Mouse (Mus musculus): ENCODE results near the gene Dennd5b. TPM values are rescaled to one million over a fixed set of nuclear protein-coding genes. Genes with fewer than 3 reads are reported as not detected.

The Dennd5b gene
- total RNA-seq, 2 experiments from 2014 or later = 0.68 TPM; not detected in 1

DNA sequence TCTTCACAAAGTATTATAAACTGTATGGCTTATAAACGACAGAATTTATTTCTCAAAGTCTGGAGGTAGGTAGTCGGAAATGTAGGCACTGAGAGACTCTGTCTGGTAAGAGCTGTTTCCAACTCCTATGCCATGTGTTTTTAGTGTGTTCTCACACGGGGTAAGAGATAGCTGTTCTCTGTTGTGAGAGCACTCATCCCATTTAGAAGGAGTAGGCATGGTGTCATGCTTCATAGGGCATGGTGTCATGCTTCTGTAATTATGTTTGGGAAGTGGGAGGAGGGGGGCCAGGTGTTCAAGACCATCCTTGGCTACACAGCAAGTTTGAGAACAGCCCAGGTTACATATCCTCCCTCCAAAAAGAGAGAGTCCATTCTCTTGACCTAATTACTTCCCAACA lies 6.1 kb upstream of the Dennd5b start:
- no peak for ATAC-seq (replicated peaks; ENCODE audit: low FRiP score, poor library complexity, severe bottlenecking)

DNA sequence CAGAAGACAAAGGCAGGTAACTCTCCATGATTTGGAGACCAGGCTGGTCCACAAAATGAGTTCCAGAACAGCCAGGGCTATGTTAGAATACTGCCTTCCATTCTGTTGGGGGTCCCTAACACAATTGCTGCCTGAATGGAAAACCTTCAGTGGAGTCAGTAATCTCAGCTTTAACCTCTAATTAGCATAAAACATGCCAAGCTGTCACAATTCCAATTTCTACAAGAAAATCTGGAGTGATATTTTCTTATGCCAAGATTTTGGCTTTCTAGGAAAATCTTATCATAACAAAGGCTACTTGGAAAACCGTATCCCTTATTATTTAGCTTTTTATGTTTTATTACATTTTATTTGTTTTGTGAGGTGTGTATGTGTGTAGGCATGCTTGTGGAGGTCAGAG lies 2.0 kb upstream of the Dennd5b start:
- no peak for ATAC-seq (replicated peaks; ENCODE audit: low FRiP score, poor library complexity, severe bottlenecking)

DNA sequence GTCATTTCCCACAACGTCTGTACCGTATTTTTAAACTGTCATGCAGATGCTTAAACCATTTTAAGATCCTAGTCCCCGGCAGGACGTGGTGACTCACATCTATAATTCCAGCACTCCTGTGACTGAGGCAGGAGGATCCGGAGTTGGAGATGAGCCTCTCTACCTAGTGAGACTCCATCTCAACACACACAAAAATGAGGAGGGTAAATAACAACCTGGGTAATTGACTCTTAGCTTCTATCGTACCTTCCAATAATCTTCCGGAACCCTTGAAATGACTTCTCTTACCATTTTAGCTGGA lies 413 bp upstream of the Dennd5b start:
- ATAC-seq (replicated peaks; ENCODE audit: low FRiP score, poor library complexity, severe bottlenecking) = no peak

GRCm38 (mm10) chr6:149100174-149101075 lies 1.1 kb downstream of the Dennd5b start:
- no peak; the same call in 1 of the 2 replicates for ATAC-seq (replicated peaks; ENCODE audit: low FRiP score, poor library complexity, severe bottlenecking)

GRCm38 (mm10) chr6:149098993-149099392 lies 2.5 kb downstream of the Dennd5b start:
- ATAC-seq (replicated peaks; ENCODE audit: low FRiP score, poor library complexity, severe bottlenecking) = no peak

GRCm38 (mm10) chr6:149097276-149097675 lies 4.2 kb downstream of the Dennd5b start:
- no peak for ATAC-seq (replicated peaks; ENCODE audit: low FRiP score, poor library complexity, severe bottlenecking)

- ATAC-seq (replicated peaks; ENCODE audit: low FRiP score, poor library complexity, severe bottlenecking) = no peak
Observed at GRCm38 (mm10) chr6:149096233-149096632, 5.2 kb downstream of the Dennd5b start.

DNA sequence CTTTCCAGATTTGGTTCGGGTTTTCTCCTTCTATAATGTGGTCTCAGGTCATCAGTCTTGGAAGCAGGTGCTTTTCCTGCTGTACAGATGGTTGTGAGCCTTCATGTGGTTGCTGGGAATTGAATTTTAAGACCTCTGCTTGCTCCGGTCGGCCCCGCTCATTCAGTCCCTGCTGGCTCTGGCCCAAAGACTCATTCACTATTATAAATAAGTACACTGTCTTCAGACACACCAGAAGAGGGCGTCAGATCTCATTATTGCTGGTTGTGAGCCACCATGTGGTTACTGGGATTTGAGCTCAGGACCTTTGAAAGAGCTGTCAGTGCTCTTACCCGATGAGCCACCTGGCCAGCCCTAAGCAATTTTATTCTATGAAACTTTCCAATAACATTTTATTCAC lies 6.1 kb downstream of the Dennd5b start:
- no peak for ATAC-seq (replicated peaks; ENCODE audit: low FRiP score, poor library complexity, severe bottlenecking)

DNA sequence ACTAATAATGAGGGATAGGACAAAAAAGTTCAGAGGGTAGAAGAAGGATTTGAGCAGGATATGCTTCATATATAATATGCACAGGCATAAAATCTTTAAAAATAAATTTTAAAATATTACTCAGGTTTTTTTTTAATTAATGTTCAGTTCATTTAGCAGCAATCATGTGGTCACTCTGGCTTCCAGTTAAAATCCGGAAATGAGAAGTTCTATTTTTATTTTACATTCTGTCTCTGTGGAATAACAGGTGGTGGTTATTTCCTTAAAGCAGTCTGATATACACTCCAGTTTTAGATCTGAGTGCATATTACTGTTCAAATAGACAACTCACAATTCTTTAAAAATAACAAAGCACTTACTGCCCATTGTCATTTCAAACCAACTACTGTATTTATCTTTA lies 6.9 kb downstream of the Dennd5b start:
- ATAC-seq (replicated peaks; ENCODE audit: low FRiP score, poor library complexity, severe bottlenecking) = no peak

GRCm38 (mm10) chr6:149093465-149093864 lies 8.0 kb downstream of the Dennd5b start:
- no peak for ATAC-seq (replicated peaks; ENCODE audit: low FRiP score, poor library complexity, severe bottlenecking)

- ATAC-seq (replicated peaks; ENCODE audit: low FRiP score, poor library complexity, severe bottlenecking) = no peak
Observed at GRCm38 (mm10) chr6:149092406-149092805, 9.1 kb downstream of the Dennd5b start.

GRCm38 (mm10) chr6:149077136-149077808 lies 24.2 kb downstream of the Dennd5b start:
- no peak for ATAC-seq (replicated peaks; ENCODE audit: low FRiP score, poor library complexity, severe bottlenecking)

DNA sequence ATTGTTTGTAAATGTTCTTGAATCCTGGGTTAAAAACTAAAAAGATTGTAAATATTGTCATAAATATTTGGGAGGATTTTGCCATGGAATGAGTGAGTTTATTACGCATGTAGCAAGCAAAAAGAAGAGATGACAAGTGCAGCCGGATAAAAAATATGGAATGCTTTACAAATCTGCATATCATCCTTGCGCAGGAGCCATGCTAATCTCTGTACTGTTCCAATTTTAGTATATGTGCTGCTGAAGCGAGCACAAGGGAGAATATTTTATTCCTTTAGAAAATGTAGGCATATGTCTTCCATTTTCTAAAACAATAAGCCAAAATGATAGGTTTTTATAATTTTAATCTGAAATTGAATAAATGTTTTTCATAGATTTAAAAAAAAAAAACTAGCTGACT lies 27.6 kb downstream of the Dennd5b start:
- ATAC-seq (replicated peaks; ENCODE audit: low FRiP score, poor library complexity, severe bottlenecking) = no peak

GRCm38 (mm10) chr6:149072873-149073272 lies 28.6 kb downstream of the Dennd5b start:
- no peak for ATAC-seq (replicated peaks; ENCODE audit: low FRiP score, poor library complexity, severe bottlenecking)

DNA sequence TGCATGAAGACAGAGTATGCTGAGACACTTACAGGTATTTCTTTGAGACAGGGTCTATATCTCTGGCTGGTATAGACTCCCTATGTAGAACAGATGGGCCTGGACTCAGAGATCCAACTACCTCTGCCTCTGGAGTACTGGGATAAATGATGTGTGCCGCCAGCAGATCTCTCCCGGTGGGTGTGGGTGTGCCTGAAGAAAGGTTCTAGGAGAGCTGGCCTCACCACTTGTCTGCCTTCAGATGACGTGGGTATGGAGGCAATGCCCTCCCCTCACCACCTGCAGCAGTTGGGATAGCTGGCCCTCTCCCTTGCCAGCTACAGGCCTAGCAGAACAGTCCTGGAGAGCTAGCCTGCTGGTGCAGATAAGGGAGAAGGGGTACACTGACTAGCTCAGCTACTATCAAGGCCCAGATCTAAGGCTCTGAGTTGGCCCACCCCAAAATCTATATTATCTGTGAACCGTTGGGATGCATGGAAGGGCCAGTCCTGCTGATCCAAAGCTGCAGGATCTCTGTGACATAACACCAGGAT lies 30.8 kb downstream of the Dennd5b start:
- 0 out of 2 replicates have a peak, but pooled peaks have one; percentile 39 for ATAC-seq (replicated peaks; ENCODE audit: low FRiP score, poor library complexity, severe bottlenecking)

DNA sequence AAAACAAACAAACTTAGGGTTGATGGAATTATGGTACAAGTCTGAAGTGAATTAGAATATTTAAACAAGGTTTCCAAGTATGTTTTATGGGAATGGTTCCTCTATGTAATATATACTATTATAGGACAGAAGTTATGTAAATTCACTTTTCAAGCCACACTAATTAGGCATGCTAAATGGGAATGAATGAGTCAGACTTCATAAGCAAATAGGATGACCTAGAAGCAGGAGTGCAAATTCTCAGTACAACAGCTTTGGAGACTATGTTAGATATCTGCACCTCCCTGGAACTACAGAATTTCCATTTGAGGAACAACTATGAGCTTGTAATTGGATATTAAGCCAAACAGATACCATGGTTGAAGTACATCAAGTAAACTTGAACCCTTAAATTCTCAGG lies 38.1 kb downstream of the Dennd5b start:
- ATAC-seq (replicated peaks; ENCODE audit: low FRiP score, poor library complexity, severe bottlenecking) = no peak

DNA sequence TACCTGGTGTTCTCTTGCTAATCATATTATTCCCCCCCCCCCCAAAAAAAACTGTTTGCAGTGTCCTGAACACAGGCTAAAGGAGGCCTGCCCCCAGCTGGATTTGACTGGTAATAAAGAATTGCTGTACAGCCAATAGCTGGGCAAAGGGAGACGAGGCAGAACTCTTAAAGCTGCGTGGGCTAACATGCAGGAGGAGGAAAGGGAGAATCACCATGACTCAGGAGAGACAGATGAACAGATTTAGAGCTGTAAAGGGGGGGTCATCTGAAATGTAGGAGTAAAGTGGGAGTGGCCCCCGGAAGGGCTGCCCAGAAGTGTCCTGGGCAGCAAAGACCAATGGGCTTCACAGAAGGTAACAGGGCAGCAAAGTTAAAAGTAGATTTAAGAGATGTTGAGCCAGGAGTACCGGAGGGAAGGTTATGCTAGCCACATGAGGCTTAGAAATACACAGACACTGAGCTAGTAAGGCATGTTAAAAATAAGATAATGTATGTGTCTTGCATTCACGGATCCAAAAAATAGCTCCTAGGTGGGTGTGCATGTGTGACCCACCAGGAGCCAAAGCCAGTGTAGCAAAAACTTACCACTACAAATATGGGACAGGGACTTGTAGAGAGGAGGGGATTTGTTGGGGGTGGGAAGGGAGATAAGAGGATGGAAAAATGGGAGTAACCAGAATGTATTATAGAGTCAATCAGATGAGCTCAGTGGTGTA lies 40.7 kb downstream of the Dennd5b start:
- ATAC-seq (replicated peaks; ENCODE audit: low FRiP score, poor library complexity, severe bottlenecking) = no peak

GRCm38 (mm10) chr6:149057947-149058391 lies 43.5 kb downstream of the Dennd5b start:
- no peak for ATAC-seq (replicated peaks; ENCODE audit: low FRiP score, poor library complexity, severe bottlenecking)

GRCm38 (mm10) chr6:149054780-149055179 lies 46.7 kb downstream of the Dennd5b start:
- ATAC-seq (replicated peaks; ENCODE audit: low FRiP score, poor library complexity, severe bottlenecking) = no peak

DNA sequence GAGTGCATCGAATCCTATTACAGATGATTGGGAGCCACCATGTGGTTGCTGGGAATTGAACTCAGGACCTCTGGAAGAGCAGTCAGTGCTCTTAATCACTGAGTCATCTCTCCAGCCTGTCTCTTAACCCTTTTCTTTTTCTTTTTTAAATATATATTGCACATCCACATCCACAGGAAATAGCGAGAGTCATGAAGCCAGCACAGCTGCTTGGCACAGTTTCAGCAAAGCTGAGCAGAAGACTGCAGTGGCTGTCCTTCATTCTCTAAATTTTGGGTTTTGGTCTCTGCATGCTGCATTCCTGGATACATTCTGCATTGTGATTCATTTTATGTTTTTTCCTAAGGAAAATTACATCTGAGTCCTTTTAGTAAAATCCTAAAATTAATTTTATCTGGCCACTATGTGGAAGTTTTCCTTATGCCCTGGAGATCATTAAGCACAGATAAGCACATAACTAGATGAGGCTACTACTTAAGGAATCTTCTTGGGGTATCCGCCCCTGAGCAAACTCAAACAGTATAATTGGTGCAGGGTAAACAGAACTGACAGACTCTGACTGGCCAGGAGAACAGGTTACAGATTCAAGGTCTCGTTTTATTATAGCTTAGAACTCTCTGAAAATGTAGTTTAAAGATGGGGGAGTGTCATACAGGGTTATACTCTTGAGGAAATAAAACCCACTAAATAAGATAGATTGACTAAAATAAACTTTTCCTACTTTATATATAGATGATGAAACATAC lies 50.3 kb downstream of the Dennd5b start:
- ATAC-seq (replicated peaks; ENCODE audit: low FRiP score, poor library complexity, severe bottlenecking) = no peak

All from erythroblast, adult 5-6 weeks (primary cell).